Mouse (Mus musculus): ENCODE measurements at regions not wholly inside any gene's neighbourhood (a gene's known extent, or its start where the extent isn't known, plus 50 kb on each side); places are given as distances from the start of the nearest gene placed in this dataset.
A peak's percentile ranks its signal among the peaks of the same experiment; 100 is the strongest.

- Histone ChIP-seq H3K36me3 (no peaks in the 10 kb centered on the region), H3K4me1 (peaks cover 25% of the 10 kb centered on the region), H3K9ac (no peak overlapping the region), H3K4me2 (replicated peaks) (no peak overlapping the region), H3K27ac (replicated peaks) (no peak overlapping the region), H3K9me3 (replicated peaks) (no peaks in the 10 kb centered on the region), H3K4me3 (replicated peaks) (no peak overlapping the region), H3K27me3 (no peaks in the 10 kb centered on the region)
- 72% methylated on average over 6 of the region's 6 CpGs for WGBS
- no peak for ATAC-seq (ENCODE audit: insufficient number of reproducible peaks, low FRiP score, low TSS enrichment, low read depth)
Observed at GRCm38 (mm10) chr13:44281796-44282195, 447.5 kb upstream of the Jarid2 start.

GRCm38 (mm10) chr13:44282306-44282705 is 447.0 kb upstream of the Jarid2 start:
- H3K36me3 ChIP-seq, result no peaks in the 10 kb centered on the region
- H3K27ac ChIP-seq (replicated peaks), result no peak overlapping the region
- ATAC-seq (ENCODE audit: insufficient number of reproducible peaks, low FRiP score, low TSS enrichment, low read depth), result no peak
- no peak overlapping the region for H3K4me3 ChIP-seq (replicated peaks)
- no peaks in the 10 kb centered on the region for H3K9me3 ChIP-seq (replicated peaks)
- WGBS, result 60% methylated on average over 9 of the region's 9 CpGs
- peaks cover 25% of the 10 kb centered on the region for H3K4me1 ChIP-seq
- H3K9ac ChIP-seq, result no peak overlapping the region
- H3K27me3 ChIP-seq, result no peaks in the 10 kb centered on the region
- no peak overlapping the region for H3K4me2 ChIP-seq (replicated peaks)

- Histone ChIP-seq H3K27me3 (no peaks in the 10 kb centered on the region), H3K4me2 (replicated peaks) (no peak overlapping the region), H3K36me3 (no peaks in the 10 kb centered on the region), H3K4me1 (peaks cover 25% of the 10 kb centered on the region), H3K9me3 (replicated peaks) (no peaks in the 10 kb centered on the region), H3K27ac (replicated peaks) (peak overlapping the region; percentile 39; the same call in 1 of the 2 replicates), H3K4me3 (replicated peaks) (no peak overlapping the region), H3K9ac (no peak overlapping the region)
- WGBS, result 39% methylated on average over 16 of the region's 16 CpGs
- ATAC-seq (ENCODE audit: insufficient number of reproducible peaks, low FRiP score, low TSS enrichment, low read depth), result no peak
Observed at GRCm38 (mm10) chr13:44282731-44283571, 446.3 kb upstream of the Jarid2 start.

GRCm38 (mm10) chr13:44285881-44286280 is 443.4 kb upstream of the Jarid2 start:
- H3K27me3 ChIP-seq, result no peaks in the 10 kb centered on the region
- H3K36me3 ChIP-seq, result no peaks in the 10 kb centered on the region
- H3K9me3 ChIP-seq (replicated peaks), result no peaks in the 10 kb centered on the region
- no peak overlapping the region for H3K4me2 ChIP-seq (replicated peaks)
- no peak overlapping the region for H3K27ac ChIP-seq (replicated peaks)
- H3K4me1 ChIP-seq, result peaks cover 15% of the 10 kb centered on the region
- WGBS, result 64% methylated on average over 1 of the region's 1 CpGs
- ATAC-seq (ENCODE audit: insufficient number of reproducible peaks, low FRiP score, low TSS enrichment, low read depth), result no peak
- H3K4me3 ChIP-seq (replicated peaks), result no peak overlapping the region
- H3K9ac ChIP-seq, result no peak overlapping the region

- H3K36me3 ChIP-seq, result no peaks in the 10 kb centered on the region
- no peak overlapping the region for H3K4me3 ChIP-seq (replicated peaks)
- H3K27me3 ChIP-seq, result no peaks in the 10 kb centered on the region
- 91% methylated on average over 2 of the region's 2 CpGs for WGBS
- H3K9me3 ChIP-seq (replicated peaks), result no peaks in the 10 kb centered on the region
- H3K9ac ChIP-seq, result no peak overlapping the region
- ATAC-seq (ENCODE audit: insufficient number of reproducible peaks, low FRiP score, low TSS enrichment, low read depth), result no peak
- H3K27ac ChIP-seq (replicated peaks), result no peak overlapping the region
- peaks cover 12% of the 10 kb centered on the region for H3K4me1 ChIP-seq
- no peak overlapping the region for H3K4me2 ChIP-seq (replicated peaks)
Observed at GRCm38 (mm10) chr13:44290199-44290598, 439.1 kb upstream of the Jarid2 start.

GRCm38 (mm10) chr13:44292476-44293056 is 436.7 kb upstream of the Jarid2 start:
- ATAC-seq (ENCODE audit: insufficient number of reproducible peaks, low FRiP score, low TSS enrichment, low read depth), result no peak
- no peak overlapping the region for H3K9ac ChIP-seq
- no peak overlapping the region for H3K4me2 ChIP-seq (replicated peaks)
- no peak overlapping the region for H3K4me3 ChIP-seq (replicated peaks)
- 71% methylated on average over 6 of the region's 6 CpGs for WGBS
- H3K4me1 ChIP-seq, result peaks cover 21% of the 10 kb centered on the region
- H3K36me3 ChIP-seq, result no peaks in the 10 kb centered on the region
- no peak overlapping the region for H3K27ac ChIP-seq (replicated peaks)
- no peaks in the 10 kb centered on the region for H3K9me3 ChIP-seq (replicated peaks)
- H3K27me3 ChIP-seq, result no peaks in the 10 kb centered on the region

- H3K4me2 ChIP-seq (replicated peaks), result no peak overlapping the region; the same call in 1 of the 2 replicates
Observed at GRCm38 (mm10) chr13:44293736-44294416, 435.4 kb upstream of the Jarid2 start.

GRCm38 (mm10) chr13:44295621-44296020 is 433.7 kb upstream of the Jarid2 start:
- no peak overlapping the region for H3K27ac ChIP-seq (replicated peaks)
- 35% methylated on average over 10 of the region's 10 CpGs for WGBS
- no peak overlapping the region for H3K9ac ChIP-seq
- no peaks in the 10 kb centered on the region for H3K9me3 ChIP-seq (replicated peaks)
- no peaks in the 10 kb centered on the region for H3K36me3 ChIP-seq
- ATAC-seq (ENCODE audit: insufficient number of reproducible peaks, low FRiP score, low TSS enrichment, low read depth), result no peak
- H3K27me3 ChIP-seq, result no peaks in the 10 kb centered on the region
- peaks cover 21% of the 10 kb centered on the region for H3K4me1 ChIP-seq
- H3K4me3 ChIP-seq (replicated peaks), result no peak overlapping the region
- H3K4me2 ChIP-seq (replicated peaks), result peak overlapping the region; percentile 19; the same call in 1 of the 2 replicates

More at GRCm38 (mm10) chr13:44293736-44294416, 435.4 kb upstream of the Jarid2 start:
- no peaks in the 10 kb centered on the region for H3K27me3 ChIP-seq
- H3K27ac ChIP-seq (replicated peaks), result peak overlapping the region; percentile 29; the same call in 1 of the 2 replicates
- H3K36me3 ChIP-seq, result no peaks in the 10 kb centered on the region
- peak; percentile 87 for ATAC-seq (ENCODE audit: insufficient number of reproducible peaks, low FRiP score, low TSS enrichment, low read depth)
- 43% methylated on average over 15 of the region's 15 CpGs for WGBS
- H3K4me3 ChIP-seq (replicated peaks), result no peak overlapping the region
- no peaks in the 10 kb centered on the region for H3K9me3 ChIP-seq (replicated peaks)
- H3K9ac ChIP-seq, result no peak overlapping the region
- H3K4me1 ChIP-seq, result peaks cover 21% of the 10 kb centered on the region

- no peak overlapping the region for H3K4me3 ChIP-seq (replicated peaks)
- ATAC-seq (ENCODE audit: insufficient number of reproducible peaks, low FRiP score, low TSS enrichment, low read depth), result no peak
- no peak overlapping the region for H3K9ac ChIP-seq
- peaks cover 5% of the 10 kb centered on the region for H3K4me1 ChIP-seq
- no peak overlapping the region for H3K27ac ChIP-seq (replicated peaks)
- no peaks in the 10 kb centered on the region for H3K9me3 ChIP-seq (replicated peaks)
- 80% methylated on average over 10 of the region's 10 CpGs for WGBS
- no peaks in the 10 kb centered on the region for H3K36me3 ChIP-seq
- H3K4me2 ChIP-seq (replicated peaks), result no peak overlapping the region
- H3K27me3 ChIP-seq, result no peaks in the 10 kb centered on the region
Observed at GRCm38 (mm10) chr13:44300611-44301010, 428.7 kb upstream of the Jarid2 start.

- Histone ChIP-seq H3K9ac (no peak overlapping the region), H3K4me3 (replicated peaks) (no peak overlapping the region), H3K4me2 (replicated peaks) (no peak overlapping the region), H3K27me3 (no peaks in the 10 kb centered on the region), H3K36me3 (no peaks in the 10 kb centered on the region), H3K9me3 (replicated peaks) (no peaks in the 10 kb centered on the region), H3K27ac (replicated peaks) (no peak overlapping the region), H3K4me1 (no peaks in the 10 kb centered on the region)
- WGBS, result 86% methylated on average over 7 of the region's 7 CpGs
- no peak for ATAC-seq (ENCODE audit: insufficient number of reproducible peaks, low FRiP score, low TSS enrichment, low read depth)
Observed at GRCm38 (mm10) chr13:44301215-44301614, 428.1 kb upstream of the Jarid2 start.

- no peaks in the 10 kb centered on the region for H3K36me3 ChIP-seq
- no peak for ATAC-seq (ENCODE audit: insufficient number of reproducible peaks, low FRiP score, low TSS enrichment, low read depth)
- H3K27me3 ChIP-seq, result no peaks in the 10 kb centered on the region
- H3K4me2 ChIP-seq (replicated peaks), result peak overlapping the region; percentile 10; the same call in 1 of the 2 replicates
- H3K27ac ChIP-seq (replicated peaks), result no peak overlapping the region
- no peak overlapping the region for H3K9ac ChIP-seq
- no peaks in the 10 kb centered on the region for H3K4me1 ChIP-seq
- WGBS, result 50% methylated on average over 10 of the region's 10 CpGs
- no peaks in the 10 kb centered on the region for H3K9me3 ChIP-seq (replicated peaks)
- no peak overlapping the region for H3K4me3 ChIP-seq (replicated peaks)
Observed at GRCm38 (mm10) chr13:44301936-44302335, 427.3 kb upstream of the Jarid2 start.

Measured in embryonic facial prominence, embryonic 15.5 days (tissue).